Mouse (Mus musculus) liver, adult 2 months (tissue): ENCODE measurements at regions not wholly inside any gene's neighbourhood (a gene's known extent, or its start where the extent isn't known, plus 50 kb on each side); places are given as distances from the start of the nearest gene placed in this dataset.

Experiments used
- CTCF ChIP-seq: fragments of 200-500 bp; IDR thresholded peaks from 2 replicates; pipeline ENCODE4 v1.5.1; 2011; ENCODE audit warnings: low read depth, low read length, control low read depth
- POLR2A ChIP-seq: fragments of 200-500 bp; IDR thresholded peaks from 2 replicates; pipeline ENCODE4 v1.6.1; 2011; ENCODE audit warnings: low read length, control low read depth; ENCODE audit not compliant: insufficient read depth; ENCODE audit errors: extremely low read depth

DNA sequence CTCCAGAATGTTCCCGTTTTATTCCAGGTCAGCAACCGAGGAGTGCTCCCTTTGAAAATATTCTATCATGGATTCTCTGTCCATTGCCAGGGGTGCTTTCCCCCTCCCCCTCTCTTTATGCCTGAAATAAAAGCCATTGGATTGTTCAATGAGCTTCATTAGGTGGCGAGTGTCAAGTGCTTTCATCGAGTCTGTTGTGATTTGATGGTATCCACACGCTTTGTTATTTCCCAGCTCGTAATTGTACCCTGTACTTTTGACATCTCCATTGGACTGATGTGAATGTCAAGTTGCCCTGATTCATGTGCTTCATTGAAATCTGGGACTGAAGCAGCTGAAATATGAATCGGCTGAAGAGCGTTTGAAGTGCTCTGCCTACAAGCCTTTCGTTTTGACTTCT, 333.1 kb upstream of the Nox3 start:
- TF ChIP-seq CTCF (no peak), POLR2A (no peak)
